Comparison of ENCODE assay signal across 9 mouse cellular contexts in the genomic region with DNA sequence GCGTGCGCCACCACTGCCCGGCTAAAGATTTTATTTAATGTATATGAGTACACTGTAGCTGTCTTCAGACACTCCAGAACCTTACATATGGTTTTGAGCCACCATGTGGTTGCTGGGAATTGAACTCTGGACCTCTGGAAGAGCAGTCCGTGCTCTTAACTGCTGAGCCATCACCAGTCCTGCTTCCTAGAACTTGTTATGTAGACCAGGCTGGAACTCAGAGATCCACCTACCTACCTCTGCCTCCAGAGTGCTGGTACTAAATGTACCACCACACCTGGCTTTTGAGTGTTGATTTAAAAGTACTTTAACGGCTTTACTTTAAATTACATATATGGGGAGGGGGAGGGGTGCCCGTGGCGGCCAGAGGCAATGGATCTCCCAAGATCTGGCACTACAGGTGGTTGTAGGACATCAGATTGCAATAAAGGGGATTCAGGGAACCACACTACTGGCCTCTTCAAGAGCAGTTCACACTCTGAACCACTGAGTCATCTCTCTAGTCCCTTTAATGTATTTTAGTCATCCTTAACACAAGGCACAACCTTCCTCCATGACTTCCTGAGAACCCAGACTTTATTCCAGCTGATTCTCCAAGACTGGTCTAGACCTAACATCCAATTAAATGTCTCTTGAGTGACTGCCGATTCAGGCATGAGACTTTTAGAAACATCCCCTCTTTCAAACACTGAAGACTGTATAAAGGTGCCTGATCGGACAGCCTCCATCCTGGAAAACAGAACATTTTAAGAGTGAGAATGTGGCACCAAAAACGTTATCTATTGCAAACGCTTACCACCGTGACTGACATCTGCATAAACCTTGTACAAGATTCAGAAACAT. TPM values are rescaled to one million over a fixed set of nuclear protein-coding genes. Genes with fewer than 3 reads are reported as not detected.
DNase-seq lines count a peak whose midpoint lies in the region; ATAC-seq and TF ChIP-seq lines count a peak whose summit lies in the region.
"Had no signal": no experiment of that assay in that cellular context is flagged by ENCODE, and none has a peak within 500 bp of the region (broad histone marks: within the 10 kb centered on the region; RNA-seq: fewer than 3 reads in every experiment).

No protein-coding gene starts in this region.

- H3K36me3 ChIP-seq in liver, adult 2 months (ENCODE audit: control insufficient read depth, insufficient read depth, low read length): peaks cover 24% of the 10 kb centered on the region
- peaks cover 51% of the 10 kb centered on the region for H3K36me3 ChIP-seq in embryonic facial prominence, embryonic 10.5 days (replicated peaks)
- peaks cover 4% of the 10 kb centered on the region; the same call in 1 of the 2 replicates for H3K36me3 ChIP-seq in intestine, embryonic 16.5 days (ENCODE audit: control insufficient read depth, insufficient read depth, low read length)
- H3K36me3 ChIP-seq in neural tube, embryonic 15.5 days: peaks cover 33% of the 10 kb centered on the region

- peaks cover 26% of the 10 kb centered on the region for H3K79me2 ChIP-seq in liver, adult 2 months (ENCODE audit: control insufficient read depth, insufficient read depth, low read length)

- 32% methylated on average over 12 of the region's 12 CpGs for WGBS in liver, adult 2 months
- 59% methylated on average over 12 of the region's 12 CpGs for WGBS in embryonic facial prominence, embryonic 10.5 days
- 41% methylated on average over 12 of the region's 12 CpGs for WGBS in intestine, embryonic 16.5 days
- 58% methylated on average over 12 of the region's 12 CpGs for WGBS in neural tube, embryonic 15.5 days

- no peak for TF ChIP-seq POLR2A in liver, adult 2 months (IDR thresholded peaks at IDR 0.05; ENCODE audit: extremely low read depth, insufficient read depth, low read length)

- no peak for TF ChIP-seq CTCF in liver, adult 2 months (IDR thresholded peaks at IDR 0.05; ENCODE audit: low read depth, low read length)

- H3K27ac ChIP-seq in liver, adult 2 months (replicated peaks; ENCODE audit: insufficient read depth, low read depth, low read length): peak overlapping the region; percentile 81
- H3K27ac ChIP-seq in embryonic facial prominence, embryonic 10.5 days (replicated peaks): peak overlapping the region; percentile 98
- no peak overlapping the region for H3K27ac ChIP-seq in intestine, embryonic 16.5 days (ENCODE audit: low read length)
- no peak overlapping the region for H3K27ac ChIP-seq in neural tube, embryonic 15.5 days (replicated peaks)

- H3K4me1 ChIP-seq in liver, adult 2 months (ENCODE audit: control insufficient read depth, insufficient read depth, low read length): peaks cover 15% of the 10 kb centered on the region
- H3K4me1 ChIP-seq in embryonic facial prominence, embryonic 10.5 days: peaks cover 21% of the 10 kb centered on the region
- H3K4me1 ChIP-seq in intestine, embryonic 16.5 days (ENCODE audit: control insufficient read depth, insufficient read depth, low read length): peaks cover 13% of the 10 kb centered on the region
- H3K4me1 ChIP-seq in neural tube, embryonic 15.5 days: peaks cover 29% of the 10 kb centered on the region

- peak; percentile 61 for DNase-seq in liver, adult 2 months (ENCODE audit: extremely low read depth, low read depth, low spot score)
- no peak for DNase-seq in liver
- DNase-seq in embryonic facial prominence, embryonic 10.5 days (ENCODE audit: low spot score): no peak
- no peak for DNase-seq in testis, postnatal 14 days (ENCODE audit: low spot score)
- no peak for DNase-seq in spleen, postnatal 36 days (ENCODE audit: low spot score in 2 of 2)
- no peak for DNase-seq in cerebellum, postnatal 4 days (ENCODE audit: low spot score in 2 of 2)
- DNase-seq: adrenal gland, postnatal 36 days had no signal

- H3K9me3 ChIP-seq in embryonic facial prominence, embryonic 10.5 days: no peaks in the 10 kb centered on the region
- H3K9me3 ChIP-seq in intestine, embryonic 16.5 days (ENCODE audit: control insufficient read depth, low read length): no peaks in the 10 kb centered on the region
- no peaks in the 10 kb centered on the region for H3K9me3 ChIP-seq in neural tube, embryonic 15.5 days (replicated peaks)

- H3K27me3 ChIP-seq in liver, adult 2 months (ENCODE audit: control insufficient read depth, insufficient read depth, low read length): no peaks in the 10 kb centered on the region
- H3K27me3 ChIP-seq in embryonic facial prominence, embryonic 10.5 days (replicated peaks; ENCODE audit: low read depth, poor library complexity, severe bottlenecking): no peaks in the 10 kb centered on the region
- no peaks in the 10 kb centered on the region for H3K27me3 ChIP-seq in intestine, embryonic 16.5 days (replicated peaks; ENCODE audit: control insufficient read depth, insufficient read depth, low read length)
- no peaks in the 10 kb centered on the region for H3K27me3 ChIP-seq in neural tube, embryonic 15.5 days (replicated peaks)

- ATAC-seq in intestine, embryonic 16.5 days: no peak
- no peak for ATAC-seq in neural tube, embryonic 15.5 days (ENCODE audit: low FRiP score)

- peak overlapping the region; percentile 97 for H3K9ac ChIP-seq in liver, adult 2 months (ENCODE audit: low read depth, low read length)
- H3K9ac ChIP-seq in intestine, embryonic 16.5 days (ENCODE audit: low read depth, low read length): peak overlapping the region; percentile 97
- peak overlapping the region; percentile 91 for H3K9ac ChIP-seq in neural tube, embryonic 15.5 days (replicated peaks)

- peak overlapping the region; percentile 90 for H3K4me3 ChIP-seq in liver, adult 2 months (ENCODE audit: insufficient read depth, low read depth, low read length)
- peak overlapping the region; percentile 93 for H3K4me3 ChIP-seq in embryonic facial prominence, embryonic 10.5 days
- H3K4me3 ChIP-seq in intestine, embryonic 16.5 days (ENCODE audit: low read length): peak overlapping the region; percentile 93
- peak overlapping the region; percentile 88 for H3K4me3 ChIP-seq in neural tube, embryonic 15.5 days (replicated peaks)

- H3K4me2 ChIP-seq in intestine, embryonic 16.5 days (ENCODE audit: low read depth, low read length): peak overlapping the region; percentile 69
- H3K4me2 ChIP-seq in neural tube, embryonic 15.5 days: peak overlapping the region; percentile 71

RNA-seq across cellular contexts. Expression of gene U2af1, which starts 1.3 kb away (rescaled TPM):
- 53.5 and 57.1 TPM in 2 replicates for total RNA-seq in liver, adult 2 months (2014; rRNA removed)
- 40.4 and 42.7 TPM in 2 replicates for polyA plus RNA-seq in liver, adult 2 months (2012; rRNA removed)
- polyA plus RNA-seq in embryonic facial prominence, embryonic 10.5 days (2016; fragmentation: Nextera tagmentation; extraction: Ambion mirVana): 464 and 498 TPM in 2 replicates
- 238 and 263 TPM in 2 replicates for polyA plus RNA-seq in intestine, embryonic 16.5 days (2015; fragmentation: Nextera tagmentation; extraction: Ambion mirVana)
- 176 and 225 TPM in 2 replicates for polyA plus RNA-seq in neural tube, embryonic 15.5 days (2015; fragmentation: Nextera tagmentation; extraction: Ambion mirVana)

RNA-seq across cellular contexts. Expression of gene Cryaa, which starts 20.2 kb away (rescaled TPM):
- not detected in 2 replicates for total RNA-seq in liver, adult 2 months (2014; rRNA removed)
- polyA plus RNA-seq in liver, adult 2 months (2012; rRNA removed): not detected in 2 replicates
- 0.77 TPM in 1 of 2 replicates, not detected in the other for polyA plus RNA-seq in embryonic facial prominence, embryonic 10.5 days (2016; fragmentation: Nextera tagmentation; extraction: Ambion mirVana)
- 0.31 and 0.39 TPM in 2 replicates for polyA plus RNA-seq in intestine, embryonic 16.5 days (2015; fragmentation: Nextera tagmentation; extraction: Ambion mirVana)
- polyA plus RNA-seq in neural tube, embryonic 15.5 days (2015; fragmentation: Nextera tagmentation; extraction: Ambion mirVana): 0.14 TPM in 1 of 2 replicates, not detected in the other
- total RNA-seq: adrenal gland, postnatal 36 days had no signal

RNA-seq across cellular contexts. Expression of gene Cbs, which starts 20.3 kb away (rescaled TPM):
- 236 and 490 TPM in 2 replicates for total RNA-seq in liver, adult 2 months (2014; rRNA removed)
- polyA plus RNA-seq in liver, adult 2 months (2012; rRNA removed): 782 and 968 TPM in 2 replicates
- 2.5 and 2.8 TPM in 2 replicates for polyA plus RNA-seq in embryonic facial prominence, embryonic 10.5 days (2016; fragmentation: Nextera tagmentation; extraction: Ambion mirVana)
- 12.2 and 12.5 TPM in 2 replicates for polyA plus RNA-seq in intestine, embryonic 16.5 days (2015; fragmentation: Nextera tagmentation; extraction: Ambion mirVana)
- polyA plus RNA-seq in neural tube, embryonic 15.5 days (2015; fragmentation: Nextera tagmentation; extraction: Ambion mirVana): 12.0 and 12.4 TPM in 2 replicates

Comparison
In these comparisons a context has a peak if more than half of its experiments do, and no peak if none do; other contexts are left out.
1. H3K27ac ChIP-seq: peak in liver, adult 2 months (single experiment) and embryonic facial prominence, embryonic 10.5 days (single experiment); none in intestine, embryonic 16.5 days (single experiment) and neural tube, embryonic 15.5 days (single experiment).
2. RNA of gene Cbs, which starts 20.3 kb away (polyA plus RNA-seq): 782 to 968 TPM in liver, adult 2 months; 12.0 to 12.4 TPM in neural tube, embryonic 15.5 days, 12.2 to 12.5 TPM in intestine, embryonic 16.5 days and 2.5 to 2.8 TPM in embryonic facial prominence, embryonic 10.5 days; every median in the first group is over 10 times any median in the second.
3. Peak in every context shown above with its lines, with median percentiles within 50 percentile points of each other: H3K4me3 ChIP-seq and H3K9ac ChIP-seq.